Mouse (Mus musculus) liver, embryonic 14.5 days (tissue): ENCODE data around the gene Mdm2.

Source experiments
- CTCF ChIP-seq: IDR thresholded peaks from 2 replicates; pipeline ENCODE4 v1.5.1; 2016; ENCODE audit warnings: antibody characterized with exemption, low read depth, control low read depth
- EP300 ChIP-seq: IDR thresholded peaks from 2 replicates; pipeline ENCODE4 v1.6.1; 2016; ENCODE audit warnings: antibody characterized with exemption, low read depth

DNA sequence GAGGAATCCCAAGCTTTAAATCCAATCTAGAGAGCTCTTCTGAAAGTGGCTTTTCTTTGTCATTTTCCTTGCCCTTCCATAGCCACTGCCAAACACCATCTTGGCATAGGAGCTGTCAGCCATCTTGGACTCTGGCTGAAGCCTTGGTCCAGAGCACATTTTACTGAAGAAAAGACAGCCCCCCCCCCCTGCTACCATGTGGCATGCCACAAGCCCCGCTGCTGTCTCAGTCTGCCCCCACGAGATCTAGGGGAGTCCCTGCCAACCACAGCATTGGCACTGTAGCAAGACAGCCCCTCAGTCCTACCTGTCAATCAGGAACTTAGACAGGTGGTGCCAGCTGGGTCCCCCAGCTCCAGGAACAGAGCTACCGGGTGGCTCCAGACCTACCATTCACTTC, 29.0 kb downstream of the Mdm2 start:
- TF ChIP-seq CTCF, result no peak
- TF ChIP-seq EP300, result no peak
